Mouse (Mus musculus) erythroblast, adult 5-6 weeks (primary cell): ENCODE data around the gene Zfp78. TPM values are rescaled to one million over a fixed set of nuclear protein-coding genes. Genes with fewer than 3 reads are reported as not detected.
"Not testable (repeated sequence)": the region's sequence is repeated elsewhere in the genome, so short reads cannot be mapped to it uniquely, and the experiment has no call there.

Source experiments
- ATAC-seq: replicated peaks from 2 replicates; pipeline ENCODE4 v1.8.0; 2016; ENCODE audit warnings: moderate number of reproducible peaks, mild to moderate bottlenecking, moderate TSS enrichment, inconsistent platforms; ENCODE audit not compliant: poor library complexity, low FRiP score, severe bottlenecking
- total RNA-seq, 2 experiments: library from RNA; stranded (forward) in 1 of 2; stranded (reverse) in 1 of 2; fragments of 150-400 nt in 1 of 2; fragments of 200-764, 138-1000 nt in 1 of 2; gene quantifications; 2 replicates each; pipeline versions ENCODE4 v1.2.3 to v1.2.4; 2015 to 2017; ENCODE audit warnings: low replicate concordance in 2 of 2

Zfp78 gene
- total RNA-seq (2015; ENCODE audit: low replicate concordance), result not detected in 2 replicates
- total RNA-seq (2017; ENCODE audit: low replicate concordance), result 0.43 and 2.1 TPM in 2 replicates

DNA sequence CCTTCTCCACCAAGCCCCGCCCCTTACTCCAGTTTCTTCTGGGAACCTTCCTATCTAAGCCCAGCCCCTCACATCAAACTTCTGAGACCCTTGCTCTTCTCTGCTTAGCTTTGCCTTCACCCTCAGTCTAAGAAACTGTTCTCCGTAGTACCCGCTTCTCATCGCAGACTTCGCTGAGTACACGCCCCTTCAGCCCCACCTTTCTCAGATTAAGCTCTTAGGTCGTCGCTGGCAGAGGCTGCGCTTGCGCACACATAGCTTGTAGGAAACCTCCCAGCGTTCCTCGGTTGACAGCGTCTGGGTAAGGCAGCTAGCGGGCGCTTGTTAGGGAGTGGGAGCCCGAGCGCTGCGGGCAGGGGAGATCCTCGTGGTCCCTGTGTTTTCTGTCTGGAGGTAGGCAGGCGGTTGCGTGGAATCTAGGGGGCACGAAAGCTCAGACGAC lies at the start of gene Zfp78:
Gene Zfp78, plus strand, starts transcription at position 234 of the 442 bp plus-strand sequence.
- peak; percentile 82 for ATAC-seq

DNA sequence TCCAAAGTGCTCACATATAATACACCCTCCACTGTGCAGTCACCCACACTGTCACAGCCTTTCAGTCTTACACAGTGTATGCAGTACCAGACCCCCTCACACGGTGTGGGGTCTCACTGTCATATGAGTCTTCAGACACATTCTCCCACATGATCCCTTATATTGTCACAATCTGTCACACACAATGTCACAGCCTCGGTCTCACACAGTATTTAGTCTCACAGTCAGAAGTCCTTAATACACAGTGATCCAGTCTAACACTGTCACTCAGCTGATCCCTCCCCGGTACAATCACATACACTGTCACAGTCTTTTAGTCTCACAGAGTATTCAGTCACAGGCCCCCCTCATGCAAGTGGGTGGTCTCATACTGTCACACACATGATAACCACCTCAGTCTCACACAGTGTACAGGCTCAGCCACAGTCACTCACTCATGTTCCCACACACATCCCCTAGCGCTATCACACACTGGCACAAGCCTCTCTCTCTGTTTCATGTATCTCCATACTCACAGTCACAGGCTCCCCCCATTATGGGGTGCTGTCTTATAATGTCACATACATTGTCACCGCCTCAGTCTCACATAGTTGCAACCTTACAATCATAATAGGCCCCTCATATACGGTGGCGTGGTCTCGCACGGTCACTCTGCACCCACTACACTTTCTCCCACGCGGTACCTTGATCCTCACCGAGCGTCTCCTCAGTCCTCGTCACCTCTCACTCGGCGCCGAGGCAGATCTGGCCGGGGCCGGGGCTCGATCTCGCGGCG lies 32.4 kb upstream of the Zfp78 start:
- peak; percentile 52; the same call in 1 of the 2 replicates for ATAC-seq

DNA sequence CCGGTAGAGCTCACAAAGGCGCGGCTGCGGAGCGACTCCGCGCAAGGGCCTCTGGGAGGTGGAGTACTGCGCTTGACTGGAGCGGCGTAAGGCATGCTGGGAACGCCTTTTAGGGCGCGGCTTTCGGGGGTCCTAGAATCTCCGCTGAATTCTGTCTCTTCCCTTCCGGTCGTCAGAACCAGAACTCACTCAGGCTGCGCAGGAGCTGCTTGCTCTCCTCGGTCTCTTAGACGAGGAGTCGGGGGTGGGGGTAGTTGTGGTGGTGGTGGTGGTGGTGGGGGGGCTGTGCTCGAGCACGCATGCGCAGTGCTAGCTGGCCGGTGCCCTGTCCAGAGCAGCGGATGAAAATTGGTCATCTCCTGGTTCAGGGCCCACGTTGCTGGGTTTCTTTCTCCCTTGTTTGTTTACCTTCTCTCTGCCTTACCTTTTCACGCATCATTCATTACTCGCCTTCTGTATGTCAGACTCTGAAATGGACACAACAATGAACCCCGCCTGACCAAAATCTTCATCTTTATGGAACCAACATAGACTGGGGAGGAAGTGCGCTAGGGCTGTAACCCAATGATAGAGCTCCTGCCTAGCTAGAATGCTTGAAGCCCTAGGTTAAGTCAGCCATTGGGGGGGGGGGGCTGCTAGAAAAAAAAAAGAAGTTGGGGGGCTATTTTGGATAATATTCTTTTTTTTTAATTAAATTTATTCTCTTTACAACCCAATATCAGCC lies 31.7 kb upstream of the Zfp78 start, which contains the start of gene Zfp583:
Gene Zfp583, minus strand, starts transcription at position 53 of the 724 bp plus-strand sequence.
- ATAC-seq, result peak; percentile 87

DNA sequence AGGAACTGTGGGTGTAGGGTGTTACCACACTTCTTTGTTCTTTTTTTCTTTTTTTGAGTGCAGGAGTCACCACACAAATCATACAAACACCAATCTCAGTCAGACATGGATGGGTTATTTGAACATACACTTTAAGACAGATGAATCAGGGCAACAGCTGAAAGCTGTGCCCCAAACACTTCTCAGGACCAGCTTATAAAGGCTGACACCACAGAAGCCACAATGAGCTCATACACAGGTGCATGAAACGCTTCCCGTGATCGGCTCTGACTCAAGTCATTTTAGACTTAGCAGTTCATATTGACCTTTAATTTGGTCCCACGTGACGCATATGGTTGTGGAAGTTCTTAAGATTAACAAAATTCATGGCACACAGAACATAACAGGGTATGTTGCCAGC lies 23.2 kb upstream of the Zfp78 start:
- no peak for ATAC-seq

DNA sequence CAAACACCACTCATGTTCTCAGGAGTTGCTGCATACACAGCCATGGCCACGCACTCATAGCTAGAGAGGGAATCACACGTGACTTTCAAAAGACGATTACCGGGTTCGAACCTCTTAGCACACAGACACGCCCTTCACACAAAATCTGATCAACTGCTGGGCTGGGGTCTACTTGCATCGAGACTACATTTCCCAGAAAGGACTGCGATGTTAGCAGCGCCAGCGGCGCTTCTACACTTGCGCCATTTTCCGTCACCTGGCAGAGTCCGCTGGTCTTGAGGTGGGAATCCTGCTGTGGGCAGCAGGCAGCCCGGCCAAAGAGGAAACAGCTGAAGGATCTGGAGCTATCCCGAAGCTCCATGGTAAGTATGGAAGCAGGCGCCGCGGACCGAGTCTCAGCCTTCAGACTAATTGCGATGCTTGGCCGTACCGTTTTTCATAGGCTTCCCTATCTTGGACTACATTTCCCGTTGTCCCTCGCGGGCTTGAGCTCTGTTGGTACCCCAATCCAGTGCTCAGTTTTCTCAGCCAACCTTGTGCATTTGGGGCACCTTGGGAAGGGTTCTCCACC lies 19.5 kb upstream of the Zfp78 start, which contains the start of gene Gm3854:
Gene Gm3854, plus strand, starts transcription at position 259 of the 571 bp plus-strand sequence.
- no peak for ATAC-seq

DNA sequence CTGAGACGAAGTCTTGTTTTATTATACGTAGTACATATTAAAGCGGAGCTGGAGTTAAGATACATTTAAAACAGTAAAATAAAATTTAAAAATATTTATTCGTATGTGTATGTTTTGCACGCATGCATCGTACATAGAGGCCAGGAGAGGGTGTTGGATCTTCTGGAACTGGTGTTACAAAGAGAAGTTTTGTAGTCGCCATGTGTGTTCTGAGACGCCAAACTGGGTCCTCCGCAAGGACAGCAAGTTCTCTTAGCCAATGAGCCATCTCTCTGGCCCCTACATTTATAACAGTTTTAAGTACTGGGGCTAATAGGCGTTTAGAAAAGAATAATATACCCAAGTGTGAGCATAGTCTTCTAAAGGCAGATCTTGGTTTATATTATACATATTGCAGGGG lies 19.0 kb upstream of the Zfp78 start:
- no peak for ATAC-seq

DNA sequence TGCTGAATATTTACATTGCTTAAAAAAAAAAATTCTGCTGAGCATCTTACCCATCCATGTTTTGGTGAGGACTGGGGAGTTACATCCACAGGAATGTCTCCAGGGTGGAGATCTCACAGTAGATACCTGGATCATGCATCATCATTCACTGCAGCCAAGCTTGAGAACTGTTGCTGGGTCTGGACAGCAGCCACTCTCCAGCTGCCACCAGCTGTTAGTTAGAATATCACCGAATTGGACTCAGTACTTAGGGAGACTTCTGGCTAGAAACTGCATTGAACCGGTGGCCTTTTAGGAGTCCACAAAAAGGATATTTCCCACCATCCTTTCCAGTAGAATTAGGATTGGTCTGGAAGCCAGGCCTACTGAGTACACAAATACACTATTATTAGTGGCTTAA lies 5.0 kb upstream of the Zfp78 start:
- no peak for ATAC-seq

DNA sequence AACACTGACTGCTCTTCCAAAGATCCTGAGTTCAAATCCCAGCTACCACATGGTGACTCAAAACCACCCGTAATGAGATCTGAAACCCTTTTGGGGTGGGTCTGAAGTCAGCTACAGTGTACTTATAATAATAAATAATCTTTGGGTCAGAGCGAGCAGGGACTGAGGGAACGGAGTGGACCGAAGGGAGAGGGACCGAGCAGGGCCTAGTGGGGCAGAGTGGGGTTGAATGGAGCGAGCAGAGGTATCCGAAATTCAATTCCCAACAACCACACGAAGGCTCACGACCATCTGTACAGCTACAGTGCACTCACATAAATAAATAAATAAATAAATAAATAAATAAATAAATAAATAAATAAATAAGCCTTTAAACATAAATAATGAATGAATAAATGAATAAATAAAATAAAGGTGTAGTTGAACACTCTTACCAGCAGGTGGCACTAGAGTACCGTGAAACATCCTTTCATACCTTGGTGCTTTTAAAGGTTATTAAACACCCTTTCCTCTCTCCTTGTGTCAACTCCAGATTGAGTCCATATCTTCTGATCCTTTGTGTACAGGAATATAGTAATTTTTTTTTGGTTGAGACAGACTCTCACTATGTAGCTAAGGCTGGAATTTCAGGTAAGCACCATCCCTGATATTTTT lies 4.0 kb upstream of the Zfp78 start:
- ATAC-seq, result no peak

DNA sequence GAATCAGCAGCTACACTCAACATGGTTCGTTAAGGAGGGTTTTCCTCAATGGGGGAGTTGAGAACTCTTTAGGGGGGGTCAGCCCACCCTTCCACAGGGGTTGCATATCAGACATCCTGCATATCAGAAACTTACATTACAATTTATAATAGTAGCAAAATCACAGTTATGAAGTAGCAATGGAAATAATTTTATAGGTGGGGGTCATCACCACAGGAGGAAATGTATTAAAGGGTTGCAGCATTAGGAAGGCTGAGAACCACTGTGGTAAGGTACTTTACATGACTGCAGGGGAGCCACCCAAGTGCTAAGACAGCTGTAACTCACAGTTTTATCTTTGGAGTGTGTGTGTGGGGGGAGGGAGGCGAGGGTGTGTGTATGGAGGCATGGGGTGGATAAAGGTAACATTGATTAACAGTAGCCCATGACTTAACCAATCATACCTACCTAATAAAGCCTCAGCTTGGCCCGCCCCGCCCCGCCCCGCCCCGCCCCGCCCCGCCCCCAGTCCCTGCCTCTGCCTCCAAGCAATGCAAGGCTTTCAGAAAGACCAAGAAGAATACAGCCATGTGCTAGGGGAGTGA lies 2.5 kb upstream of the Zfp78 start:
- no peak for ATAC-seq

DNA sequence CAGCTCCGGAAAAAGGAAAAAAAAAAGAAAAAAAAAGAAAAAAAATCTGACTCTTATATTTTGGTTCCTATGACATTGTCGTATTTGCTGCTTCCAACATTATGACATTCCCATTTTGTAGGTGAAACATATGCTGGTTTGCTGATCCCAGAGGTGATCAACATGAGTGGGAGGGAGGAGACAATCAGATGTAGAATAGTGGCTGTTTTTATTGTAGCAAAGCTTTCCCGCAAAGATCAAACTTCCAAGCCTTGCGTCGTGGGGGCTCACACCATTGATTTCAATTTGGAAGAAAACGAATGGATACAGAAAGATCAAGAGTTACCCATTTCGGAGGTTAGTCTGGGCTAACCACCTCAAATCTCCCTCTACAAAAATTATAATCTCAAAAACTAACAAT lies 1.3 kb upstream of the Zfp78 start:
- no peak for ATAC-seq

DNA sequence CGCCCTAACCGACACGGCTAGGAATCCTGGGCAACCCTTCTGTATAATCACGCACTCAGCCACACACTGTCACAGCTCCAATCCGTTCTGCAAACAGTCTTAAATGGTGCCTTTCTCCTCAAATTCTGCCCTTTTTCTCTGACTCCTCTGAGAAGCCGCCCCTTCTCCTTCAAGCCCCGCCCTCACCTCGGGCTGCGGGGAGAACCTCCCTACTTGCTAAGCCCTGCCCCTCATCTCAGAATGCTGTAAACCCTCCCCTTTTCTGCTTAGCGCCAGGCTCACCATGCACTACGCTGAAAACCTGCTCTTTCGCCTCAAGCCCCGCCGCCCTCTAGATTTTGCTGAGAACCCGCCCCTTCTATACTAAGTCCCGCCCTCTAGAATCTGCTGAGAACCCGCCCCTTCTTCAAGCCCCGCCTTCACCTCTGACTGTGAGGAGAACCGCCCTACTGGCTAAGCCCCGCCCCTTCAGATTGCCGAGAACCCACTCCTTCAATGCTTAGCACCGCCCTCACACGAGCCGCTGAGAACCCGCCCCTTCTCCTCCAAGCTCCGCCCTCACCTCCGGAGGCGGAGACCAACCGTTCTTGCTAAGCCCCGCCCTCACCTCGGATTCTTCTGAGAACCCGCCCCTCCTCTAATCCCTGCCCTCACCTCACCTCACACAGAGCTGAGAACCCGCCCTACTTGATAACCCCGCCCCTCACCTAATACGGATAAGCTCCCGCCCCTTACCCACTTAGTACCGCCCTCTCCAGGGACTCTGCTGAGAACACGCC lies 623 bp upstream of the Zfp78 start:
- ATAC-seq, result peak; percentile 75

DNA sequence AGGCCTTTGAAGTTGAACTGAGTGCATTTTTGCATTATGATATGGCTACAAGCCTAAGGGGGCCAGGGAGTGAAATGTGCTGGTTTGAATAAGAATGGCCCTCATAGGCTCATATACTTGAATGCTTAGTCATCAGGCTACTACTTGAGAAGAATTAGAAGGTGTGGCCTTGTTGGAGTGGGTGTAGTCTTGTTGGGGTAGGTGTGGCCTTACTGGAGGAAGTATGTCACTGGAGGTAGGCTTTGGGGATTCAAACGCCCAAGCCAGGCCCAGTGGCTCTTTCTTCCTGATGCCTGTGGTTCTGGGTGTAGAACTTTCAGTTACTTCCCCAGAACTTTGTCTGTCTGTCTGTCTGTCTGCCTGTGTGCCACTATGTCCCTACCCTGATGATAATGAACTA lies 1.7 kb downstream of the Zfp78 start:
- ATAC-seq, result no peak

DNA sequence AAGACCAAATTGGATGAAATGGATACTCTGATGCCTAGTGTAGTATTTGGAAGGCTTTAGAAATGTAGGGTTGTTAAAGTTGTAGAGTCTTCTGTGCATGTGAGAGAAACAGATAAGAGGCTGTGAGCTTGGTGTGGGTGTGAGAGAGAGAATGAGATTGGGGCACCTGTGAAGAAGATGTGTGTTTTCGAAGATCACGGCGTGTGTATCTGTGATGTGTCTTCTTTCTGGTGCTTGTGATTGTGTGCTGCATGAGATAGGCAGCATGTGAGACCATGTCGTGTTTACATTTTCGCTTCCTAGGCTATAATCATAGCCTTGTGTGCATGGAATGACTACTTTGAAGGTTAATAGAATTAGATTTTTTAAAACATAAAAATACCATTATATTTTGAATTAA lies 4.1 kb downstream of the Zfp78 start:
- ATAC-seq, result no peak

DNA sequence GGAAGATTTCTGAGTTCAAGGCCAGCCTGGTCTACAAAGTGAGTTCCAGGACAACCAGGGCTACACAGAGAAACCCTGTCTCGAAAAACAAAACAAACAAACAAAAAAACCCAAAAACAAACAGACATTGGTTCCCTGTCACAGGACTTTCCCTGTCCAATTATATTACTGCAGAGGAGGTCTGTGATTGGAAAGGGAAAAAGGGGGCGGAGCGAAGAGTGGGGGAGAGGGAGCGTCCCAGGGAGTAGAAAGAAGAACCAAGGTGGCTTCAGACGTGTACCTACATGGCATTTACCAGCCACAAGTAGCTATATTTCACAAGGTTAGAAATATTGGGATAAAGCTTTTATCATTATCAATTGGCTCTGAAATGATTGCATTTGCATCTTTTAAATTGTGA lies 5.1 kb downstream of the Zfp78 start:
- not testable (repeated sequence) for ATAC-seq

DNA sequence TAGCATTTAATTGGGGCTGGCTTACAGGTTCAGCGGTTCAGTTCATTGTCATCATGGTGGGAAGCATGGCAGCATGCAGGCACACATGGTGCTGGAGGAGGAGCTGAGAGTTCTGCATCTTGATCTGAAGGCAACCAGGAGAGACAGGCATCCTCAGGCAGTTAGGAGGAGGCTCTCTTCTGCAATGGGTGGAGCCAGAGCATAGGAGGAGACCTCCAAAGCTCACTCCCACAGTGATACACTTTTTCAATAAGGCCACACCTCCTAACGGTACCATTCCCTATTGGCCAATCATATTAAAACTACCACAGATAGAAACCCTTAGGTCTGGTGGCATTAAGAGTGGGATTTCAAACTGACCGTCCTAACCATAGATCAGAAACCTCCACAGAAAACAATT lies 6.4 kb downstream of the Zfp78 start:
- no peak for ATAC-seq

DNA sequence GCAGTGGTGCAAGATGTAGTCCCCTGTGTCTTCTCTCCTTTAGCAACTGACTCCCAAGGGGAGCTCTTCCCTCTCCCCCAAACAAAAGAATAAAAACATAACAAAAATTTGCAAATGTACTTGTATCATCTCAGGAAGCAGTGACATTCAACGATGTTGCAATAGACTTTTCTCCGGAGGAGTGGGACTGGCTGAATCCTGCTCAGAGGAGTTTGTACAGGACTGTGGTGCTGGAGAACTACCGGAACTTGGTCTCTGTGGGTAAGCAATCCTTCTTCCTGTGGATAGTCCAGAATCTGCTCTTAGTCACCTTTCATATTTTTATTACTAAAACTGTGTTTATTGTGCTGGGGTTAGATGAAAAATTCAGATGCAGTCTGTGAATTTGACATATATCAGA lies 9.9 kb downstream of the Zfp78 start:
- no peak for ATAC-seq

DNA sequence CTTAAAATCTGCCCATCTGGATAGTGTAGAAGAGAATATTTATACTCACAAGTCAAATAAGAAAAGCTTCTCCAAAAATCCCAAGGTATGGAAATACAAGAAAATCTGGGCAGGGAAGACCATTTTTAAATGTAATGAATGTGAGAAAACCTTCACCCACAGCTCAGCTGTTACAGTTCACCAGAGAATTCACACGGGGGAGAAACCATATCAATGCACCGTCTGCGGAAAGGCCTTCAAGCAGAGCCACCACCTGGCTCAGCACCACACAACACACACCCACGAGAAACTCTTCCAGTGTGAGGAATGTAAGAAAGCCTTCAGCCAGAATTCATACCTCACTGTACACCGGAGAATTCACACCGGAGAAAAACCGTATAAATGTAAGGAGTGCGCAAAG lies 15.4 kb downstream of the Zfp78 start:
- ATAC-seq, result no peak

DNA sequence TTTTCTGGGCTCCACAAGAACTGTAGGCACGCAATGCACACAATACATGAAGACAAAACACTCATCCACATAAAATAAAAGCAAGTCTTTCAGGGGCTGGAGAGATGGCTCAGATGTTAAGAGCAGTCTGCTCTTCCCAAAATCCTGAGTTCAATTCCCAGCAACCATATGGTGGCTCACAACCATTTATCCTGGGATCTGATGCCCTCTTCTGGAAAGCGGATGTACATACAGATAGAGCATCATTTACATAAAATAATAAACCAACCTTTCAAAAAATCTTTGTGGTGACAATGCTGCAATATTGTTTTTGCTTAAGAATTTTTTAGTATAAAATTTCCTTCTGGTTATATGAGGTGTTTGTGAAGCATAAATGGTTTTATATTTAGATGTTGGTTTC lies 18.4 kb downstream of the Zfp78 start:
- ATAC-seq, result no peak

DNA sequence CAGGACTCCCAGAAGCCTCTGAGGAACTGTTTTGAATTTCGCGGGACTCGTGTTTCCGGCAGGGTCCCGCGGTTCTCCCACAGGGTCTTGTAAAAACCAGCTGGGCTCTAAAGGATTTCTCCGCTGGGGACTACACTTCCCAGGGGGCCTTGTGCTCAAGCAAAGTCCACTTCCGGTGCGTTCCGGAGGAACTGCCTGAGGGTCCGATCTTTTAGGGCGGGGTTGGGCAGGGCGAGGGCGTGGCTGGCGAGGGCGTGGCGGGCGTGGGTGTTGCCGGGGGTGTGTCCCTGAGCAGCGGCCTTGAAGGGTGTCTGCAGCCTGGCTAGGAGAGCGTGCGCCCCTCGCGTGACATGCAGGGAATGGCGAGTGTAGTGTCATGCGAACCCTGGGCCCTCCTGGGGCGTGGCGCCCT lies 20.0 kb downstream of the Zfp78 start, which contains the start of gene Zfp28:
Gene Zfp28, plus strand, starts transcription at position 252 of the 412 bp plus-strand sequence.
- peak; percentile 84 for ATAC-seq
